Mouse (Mus musculus) bone marrow macrophage, adult 2 months (primary cell): ENCODE measurements at regions not wholly inside any gene's neighbourhood (a gene's known extent, or its start where the extent isn't known, plus 50 kb on each side); places are given as distances from the start of the nearest gene placed in this dataset.

ENCODE experiments used
- CTCF ChIP-seq: IDR thresholded peaks from 2 replicates; pipeline ENCODE4 v1.5.1; 2012; ENCODE audit warnings: low read depth, mild to moderate bottlenecking, low read length, moderate library complexity
- POLR2A ChIP-seq: IDR thresholded peaks from 2 replicates; pipeline ENCODE4 v1.6.1; 2012; ENCODE audit warnings: mild to moderate bottlenecking, low read depth, low read length, borderline replicate concordance

DNA sequence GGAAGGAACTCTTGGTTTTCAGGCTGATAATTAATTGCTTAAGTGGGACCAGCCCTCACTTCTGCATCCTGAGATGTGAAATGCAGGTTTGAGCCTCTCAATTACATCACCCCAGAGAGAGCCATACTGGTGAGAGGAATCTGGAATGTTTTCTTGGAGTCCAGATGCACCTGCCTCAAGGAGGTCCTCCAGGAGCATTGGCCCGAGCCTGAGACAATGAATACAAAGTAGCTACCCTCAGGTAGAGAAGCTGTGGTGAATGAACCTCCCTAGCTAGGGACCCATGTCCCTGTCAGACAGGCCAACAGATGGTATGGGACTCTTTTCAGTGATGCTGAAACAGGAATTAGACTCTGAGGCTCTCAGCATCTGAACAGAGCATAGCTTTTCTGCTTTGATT is 168.7 kb upstream of the Hs6st1 start:
- TF ChIP-seq POLR2A = no peak
- no peak for TF ChIP-seq CTCF
